Mouse (Mus musculus) embryonic stem cell, embryonic (primary cell): ENCODE measurements around the gene Pbxip1.

Source experiments
- CTCF ChIA-PET, 4 experiments: fragments of 300-600 bp in 2 of 4; fragments of 350-600 bp in 2 of 4; sonication (Branson Sonifier 250); formaldehyde crosslinking; loops; one replicate each; lab custom pipeline; 2022; ENCODE audit warnings: inconsistent platforms in 2 of 4; lab: Charles Lee
- POLR2A ChIA-PET, 4 experiments: fragments of 300-600 bp in 2 of 4; fragments of 350-600 bp in 2 of 4; sonication (Branson Sonifier 250); formaldehyde crosslinking; loops; one replicate each; lab custom pipeline; 2022; ENCODE audit warnings: antibody characterized with exemption in 4 of 4, inconsistent platforms in 1 of 4; lab: Charles Lee

Pbxip1 gene

DNA sequence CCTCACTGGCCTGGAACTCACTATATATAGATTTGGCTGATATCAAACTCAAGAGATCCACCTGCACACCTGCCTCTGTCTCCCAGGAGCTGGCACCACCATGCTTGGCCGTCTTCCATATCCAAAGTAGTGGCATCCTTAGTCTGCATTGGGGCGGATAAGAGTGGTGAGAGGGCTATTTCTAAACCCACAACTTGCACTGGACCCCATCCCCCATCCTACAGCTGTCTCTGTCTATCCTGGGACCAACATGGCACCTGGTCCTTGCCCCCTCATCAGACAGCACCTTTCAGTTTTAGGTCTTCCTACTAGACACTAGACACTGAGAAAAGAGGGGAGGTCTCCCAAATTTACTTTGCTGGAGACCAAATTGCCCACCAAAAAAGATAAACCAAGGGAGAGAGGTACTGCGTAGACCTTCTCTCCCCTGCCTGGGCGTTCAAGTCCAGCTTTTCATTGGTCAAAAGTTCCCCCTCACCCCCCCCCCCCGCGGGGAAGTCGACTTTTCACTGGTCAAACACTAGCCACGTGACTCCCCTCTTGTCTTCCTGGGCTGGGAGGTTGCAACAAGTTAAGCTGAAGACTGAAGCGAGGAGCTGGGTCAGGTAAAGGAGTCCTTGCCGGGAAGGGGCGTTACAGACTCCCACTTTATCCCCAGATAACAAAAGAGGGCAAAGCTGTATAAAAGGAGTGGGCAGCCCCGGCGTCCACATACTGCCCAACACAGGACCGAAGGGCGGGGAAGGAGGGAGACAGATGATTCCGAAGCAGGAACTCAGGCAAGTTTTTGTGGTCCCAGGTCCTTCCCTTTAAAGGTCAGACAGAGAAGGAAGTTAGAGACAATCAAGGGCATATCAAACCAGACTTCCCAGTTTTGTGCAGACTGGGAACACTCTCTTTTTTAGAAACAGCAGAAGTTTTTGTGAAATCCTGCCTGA, at the start of gene Pbxip1:
Gene Pbxip1, plus strand, starts transcription at position 531 of the 938 bp plus-strand sequence.
- ChIA-PET POLR2A (interaction anchor here (0.6 to 10.3 kb wide), 71 partner anchors 10 to 1676 kb away, joined by 3 to 82 read pairs (median 4); partner anchors contain the start of genes Pmvk (in 3 of the 4), Cks1b (in 2 of the 4), Kcnn3 (in 2 of the 4) and Shc1 (in 2 of the 4)), CTCF (interaction anchor here (0.5 to 2.4 kb wide), 35 partner anchors 11 to 1025 kb away, joined by 3 to 28 read pairs (median 4); partner anchors contain the start of genes Cks1b (in 1 of the 4), Krtcap2 (in 1 of the 4) and Shc1 (in 1 of the 4))

DNA sequence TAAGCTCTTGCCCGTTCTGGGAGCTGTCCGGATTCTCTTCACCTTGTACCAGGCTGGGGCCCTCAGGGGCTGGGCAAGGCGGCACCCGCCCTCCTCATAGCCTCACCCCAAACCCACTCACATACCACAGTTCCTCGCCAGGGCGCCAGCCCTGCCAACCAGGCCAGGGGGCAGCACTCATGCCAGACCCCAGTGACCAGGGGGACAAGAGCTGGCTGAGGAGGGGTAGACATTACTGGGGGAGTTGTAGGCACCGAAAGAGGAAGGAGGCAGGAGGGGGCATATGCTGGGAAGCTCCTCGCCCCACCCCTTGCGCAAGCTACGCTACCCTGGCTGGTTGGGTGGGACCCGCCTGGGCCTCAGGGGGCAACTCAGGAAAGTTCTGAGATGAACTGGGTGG, 48.9 kb upstream of the Pbxip1 start:
- CTCF ChIA-PET = interaction anchor here in 3 of 4 experiments (0.6 to 1.7 kb wide), 5 partner anchors 9 to 46 kb away, joined by 3 to 6 read pairs (median 5); no protein-coding TSS in a partner anchor

GRCm38 (mm10) chr3:89388134-89388881, 48.2 kb upstream of the Pbxip1 start:
- ChIA-PET POLR2A (interaction anchor here in 3 of 4 experiments (0.6 to 13.6 kb wide), 19 partner anchors 6 to 1048 kb away, joined by 3 to 189 read pairs (median 4); partner anchors contain the start of genes Cks1b (in 3 of the 3), Shc1 (in 3 of the 3), Adam15 (in 1 of the 3) and Fdps (in 1 of the 3)), CTCF (interaction anchor here in 3 of 4 experiments (0.6 to 9.2 kb wide), 9 partner anchors 8 to 93 kb away, joined by 3 to 148 read pairs (median 4); partner anchors contain the start of genes Adam15 (in 1 of the 3) and Pbxip1 (in 1 of the 3))

More for the DNA sequence above, 48.9 kb upstream of the Pbxip1 start:
- POLR2A ChIA-PET = interaction anchor here in 3 of 4 experiments (0.6 to 13.6 kb wide), 10 partner anchors 6 to 1047 kb away, joined by 3 to 189 read pairs (median 4); partner anchors contain the start of genes Adam15 (in 1 of the 3) and Zbtb7b (in 1 of the 3)

DNA sequence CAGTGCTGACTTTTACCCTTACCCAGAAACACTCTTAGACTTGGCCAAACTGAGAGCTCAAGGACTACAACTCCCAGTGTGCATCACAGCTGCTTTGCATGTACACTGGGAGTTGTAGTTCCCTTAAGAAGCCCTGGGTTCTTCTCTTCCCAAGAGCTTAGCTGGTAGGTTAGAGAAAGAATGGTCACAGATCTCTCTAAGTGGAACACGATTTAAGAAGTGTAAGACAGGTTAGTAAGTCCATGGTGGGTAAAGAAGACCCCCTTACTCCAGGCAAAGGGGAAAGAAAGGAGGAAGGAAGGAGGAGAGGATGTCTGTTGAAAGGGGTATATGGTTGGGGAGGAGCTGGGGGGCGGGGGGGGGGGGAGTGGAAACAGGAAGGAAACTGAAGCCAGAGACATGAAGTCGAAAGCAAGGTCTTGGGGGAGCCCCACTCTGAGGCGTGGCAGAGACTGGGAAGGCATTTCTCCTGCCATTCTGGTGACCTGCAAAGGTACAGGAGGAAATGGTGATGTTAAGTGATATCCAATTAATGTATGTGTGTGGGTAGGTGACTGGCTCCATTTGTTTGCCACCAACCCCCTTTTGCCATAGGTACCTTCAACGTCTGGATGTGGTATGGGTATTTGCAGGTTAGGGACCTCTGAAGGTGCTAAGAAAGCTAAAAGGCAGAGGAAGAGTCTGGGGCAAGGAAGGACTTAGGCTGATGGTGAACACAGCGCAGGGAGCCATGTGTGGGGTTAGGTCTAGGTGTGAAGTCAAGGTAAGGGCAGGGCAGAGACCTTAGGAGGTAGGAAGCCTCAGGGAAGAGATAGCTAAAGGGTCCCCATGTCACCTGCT, 47.4 kb upstream of the Pbxip1 start:
- ChIA-PET POLR2A (interaction anchor here in 3 of 4 experiments (0.7 to 12.8 kb wide), 18 partner anchors 8 to 287 kb away, joined by 3 to 189 read pairs (median 3); partner anchors contain the start of genes Cks1b (in 3 of the 3), Shc1 (in 3 of the 3), Dcst1 (in 1 of the 3) and Fdps (in 1 of the 3)), CTCF (interaction anchor here in 3 of 4 experiments (0.5 to 9.2 kb wide), 9 partner anchors 9 to 92 kb away, joined by 3 to 148 read pairs (median 4); partner anchors contain the start of genes Adam15 (in 1 of the 3), Pbxip1 (in 1 of the 3) and Pmvk (in 1 of the 3))

DNA sequence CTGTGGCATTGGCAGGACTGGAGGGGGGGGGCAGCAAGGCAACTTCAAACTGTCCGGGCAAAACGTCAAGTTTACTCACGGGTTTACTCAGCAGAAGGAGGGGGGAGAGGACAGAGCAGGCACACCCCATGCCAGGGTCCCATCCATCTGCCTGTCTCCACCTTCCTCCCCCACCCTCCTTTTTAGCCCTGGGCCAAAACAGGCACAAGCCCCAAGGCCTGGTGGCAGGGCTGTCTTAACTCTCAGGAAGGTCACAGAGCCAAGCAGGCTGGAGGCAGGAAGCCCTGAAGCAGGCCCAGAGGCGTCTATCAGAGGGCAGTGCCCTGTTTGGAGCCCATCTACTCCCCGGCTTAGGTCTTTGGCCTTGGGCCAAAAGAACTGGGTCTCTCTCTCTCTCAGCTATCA, 46.4 kb upstream of the Pbxip1 start:
- ChIA-PET POLR2A (interaction anchor here in 3 of 4 experiments (0.6 to 14.6 kb wide), 7 partner anchors 9 to 75 kb away, joined by 3 to 192 read pairs (median 123); partner anchors contain the start of genes Cks1b (in 2 of the 3), Shc1 (in 2 of the 3) and Flad1 (in 1 of the 3)), CTCF (interaction anchor here in 3 of 4 experiments (0.6 to 9.2 kb wide), 3 partner anchors 10 to 75 kb away, joined by 3 to 148 read pairs (median 3); partner anchors contain the start of gene Flad1 (in 1 of the 3))

DNA sequence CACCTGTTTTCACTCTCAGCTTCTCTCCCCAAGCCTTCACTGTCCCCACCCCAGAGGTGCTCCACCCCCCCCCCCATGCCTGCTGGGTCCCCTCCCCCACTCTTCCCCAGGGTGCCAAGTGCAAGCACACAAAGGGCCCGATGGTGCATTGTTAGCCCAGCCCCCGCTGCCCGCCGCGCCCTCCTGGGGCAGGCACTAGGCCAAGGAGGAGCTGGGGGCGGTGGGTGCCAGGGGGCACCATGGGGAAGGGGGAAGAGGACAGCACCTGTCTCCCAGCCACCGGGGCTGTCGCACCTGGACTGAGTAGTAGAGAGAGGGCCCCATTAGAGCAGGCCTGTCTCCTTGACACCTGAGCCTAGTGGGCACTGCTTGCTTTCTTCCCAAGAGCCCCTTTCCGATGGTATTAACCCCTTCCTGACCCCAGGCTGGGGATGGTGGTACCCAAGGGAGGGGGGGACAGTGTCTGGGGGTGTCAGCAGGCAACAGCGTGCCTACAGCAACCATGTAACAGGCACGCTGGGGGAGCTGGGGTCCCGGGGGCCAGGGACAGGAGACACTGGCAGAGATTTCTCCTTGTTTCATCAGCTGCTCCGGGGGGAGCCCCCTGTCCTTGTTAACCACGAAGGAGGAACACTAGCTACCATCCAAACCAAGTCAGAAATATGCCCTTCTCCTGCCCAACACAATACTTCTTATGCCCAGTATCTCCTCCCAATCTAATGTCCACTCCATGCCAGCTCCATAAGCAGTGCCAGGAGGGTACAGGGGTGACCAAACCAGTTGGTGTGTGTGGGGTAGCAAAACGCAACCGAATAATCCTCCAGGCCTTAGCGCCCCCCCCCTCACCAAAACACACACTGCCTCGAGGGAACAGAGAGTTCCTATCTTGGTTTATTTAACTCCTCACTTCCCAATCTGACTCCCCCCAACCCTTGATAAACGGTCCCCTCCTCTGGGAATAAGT, 45.5 kb upstream of the Pbxip1 start:
- POLR2A ChIA-PET = interaction anchor here in 3 of 4 experiments (0.6 to 14.6 kb wide), 24 partner anchors 8 to 810 kb away, joined by 3 to 192 read pairs (median 4); partner anchors contain the start of genes Cks1b (in 2 of the 3), Pygo2 (in 2 of the 3), Shc1 (in 2 of the 3) and Flad1 (in 1 of the 3)
- CTCF ChIA-PET = interaction anchor here (0.6 to 9.2 kb wide), 13 partner anchors 11 to 954 kb away, joined by 3 to 148 read pairs (median 4); partner anchors contain the start of gene Flad1 (in 1 of the 4)

GRCm38 (mm10) chr3:89391663-89392511, 44.6 kb upstream of the Pbxip1 start:
- ChIA-PET POLR2A (interaction anchor here in 3 of 4 experiments (0.6 to 14.6 kb wide), 35 partner anchors 9 to 1830 kb away, joined by 3 to 192 read pairs (median 4); partner anchors contain the start of genes Cks1b (in 2 of the 3), Pygo2 (in 2 of the 3), Shc1 (in 2 of the 3) and Adam15 (in 1 of the 3)), CTCF (interaction anchor here (0.5 to 9.2 kb wide), 11 partner anchors 12 to 90 kb away, joined by 3 to 148 read pairs (median 5); no protein-coding TSS in a partner anchor)

DNA sequence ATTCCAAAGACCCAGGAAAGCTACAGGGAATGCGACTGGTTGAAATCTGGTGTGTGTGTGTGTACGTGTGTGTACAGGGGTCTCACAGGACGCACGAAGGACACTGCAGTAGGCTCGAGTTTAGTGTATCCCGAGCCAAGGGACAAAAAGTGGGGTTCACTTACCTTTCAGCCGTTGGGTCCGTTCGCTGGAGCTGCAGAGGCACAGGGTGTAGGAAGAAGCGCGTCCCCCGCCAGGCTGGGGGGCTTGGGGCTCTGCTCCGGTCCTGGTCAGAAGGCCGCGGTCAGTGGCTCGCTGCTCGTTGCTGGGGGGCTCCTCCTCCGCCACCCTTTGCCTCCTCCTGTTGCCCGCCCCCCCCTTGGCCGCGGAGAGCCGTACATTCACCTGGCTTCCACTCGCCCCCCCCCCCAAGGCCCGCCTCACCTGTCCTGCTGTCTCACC, 43.6 kb upstream of the Pbxip1 start:
- ChIA-PET CTCF (interaction anchor here in 3 of 4 experiments (0.6 to 9.2 kb wide), 17 partner anchors 10 to 163 kb away, joined by 3 to 148 read pairs (median 6); partner anchors contain the start of genes Adam15 (in 1 of the 3), Cks1b (in 1 of the 3), Flad1 (in 1 of the 3) and Krtcap2 (in 1 of the 3)), POLR2A (interaction anchor here (0.6 to 14.6 kb wide), 55 partner anchors 9 to 855 kb away, joined by 3 to 192 read pairs (median 4); partner anchors contain the start of genes Cks1b (in 3 of the 4), Flad1 (in 3 of the 4), Shc1 (in 3 of the 4) and Adam15 (in 2 of the 4))

GRCm38 (mm10) chr3:89393605-89394004, 42.9 kb upstream of the Pbxip1 start:
- ChIA-PET CTCF (interaction anchor here in 3 of 4 experiments (0.6 to 9.2 kb wide), 21 partner anchors 11 to 256 kb away, joined by 3 to 148 read pairs (median 6); partner anchors contain the start of genes Adam15 (in 1 of the 3), Cks1b (in 1 of the 3), Flad1 (in 1 of the 3) and Krtcap2 (in 1 of the 3)), POLR2A (interaction anchor here (0.6 to 14.6 kb wide), 57 partner anchors 9 to 854 kb away, joined by 3 to 192 read pairs (median 4); partner anchors contain the start of genes Cks1b (in 3 of the 4), Flad1 (in 3 of the 4), Shc1 (in 3 of the 4) and Adam15 (in 2 of the 4))

DNA sequence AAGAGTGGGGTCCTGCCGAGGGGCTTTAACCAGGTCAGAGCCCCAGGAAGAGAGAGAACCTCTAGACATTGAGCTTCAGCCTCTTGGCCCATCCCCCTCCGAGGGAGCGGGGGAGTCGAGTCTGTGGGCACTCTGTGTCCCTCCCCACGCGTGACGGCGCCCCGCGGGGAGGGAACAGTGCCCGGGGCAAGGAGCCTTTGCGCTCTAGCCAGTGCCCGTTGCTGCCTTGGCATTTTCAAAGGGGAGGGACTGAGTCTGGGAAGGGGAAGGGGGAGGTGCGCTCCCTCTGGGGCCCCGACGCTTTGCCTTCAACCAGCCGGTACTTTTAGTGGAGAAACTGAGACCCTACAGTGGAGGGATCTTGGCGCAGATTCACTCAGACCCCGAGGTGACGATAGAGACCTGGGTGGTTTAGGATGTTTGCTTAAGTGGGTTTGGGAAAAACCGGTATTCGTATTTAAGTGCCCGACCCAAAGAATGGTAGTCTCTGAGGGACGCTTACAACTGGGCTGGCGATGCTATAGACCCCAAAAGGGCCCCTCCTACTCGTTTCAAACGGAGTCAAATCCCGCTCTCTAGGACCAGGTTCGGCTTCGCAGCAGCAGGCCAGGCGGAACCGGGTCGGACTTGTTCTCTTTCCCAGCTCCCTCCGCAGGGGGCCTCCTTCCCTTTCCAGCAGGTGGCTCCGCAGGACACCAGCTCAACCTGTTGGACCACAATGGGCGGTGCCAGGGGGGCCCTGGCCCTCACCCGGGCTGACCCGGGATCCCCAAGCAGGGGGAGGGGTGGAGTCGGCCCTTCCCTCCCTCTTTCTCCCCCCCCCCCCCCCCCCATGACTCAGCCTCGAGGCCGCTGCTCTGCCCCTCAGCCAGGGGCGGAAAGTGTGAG, 42.3 kb upstream of the Pbxip1 start, which contains the start of gene Zbtb7b:
Gene Zbtb7b, minus strand, starts transcription at position 771 of the 888 bp plus-strand sequence.
- POLR2A ChIA-PET = interaction anchor here (0.6 to 14.6 kb wide), 52 partner anchors 8 to 1093 kb away, joined by 3 to 192 read pairs (median 4); partner anchors contain the start of genes Cks1b (in 3 of the 4), Flad1 (in 3 of the 4), Shc1 (in 3 of the 4) and Adam15 (in 2 of the 4)
- CTCF ChIA-PET = interaction anchor here (0.7 to 9.2 kb wide), 20 partner anchors 11 to 483 kb away, joined by 3 to 148 read pairs (median 6); partner anchors contain the start of genes Adam15 (in 1 of the 4), Cks1b (in 1 of the 4), Krtcap2 (in 1 of the 4) and Pmvk (in 1 of the 4)

DNA sequence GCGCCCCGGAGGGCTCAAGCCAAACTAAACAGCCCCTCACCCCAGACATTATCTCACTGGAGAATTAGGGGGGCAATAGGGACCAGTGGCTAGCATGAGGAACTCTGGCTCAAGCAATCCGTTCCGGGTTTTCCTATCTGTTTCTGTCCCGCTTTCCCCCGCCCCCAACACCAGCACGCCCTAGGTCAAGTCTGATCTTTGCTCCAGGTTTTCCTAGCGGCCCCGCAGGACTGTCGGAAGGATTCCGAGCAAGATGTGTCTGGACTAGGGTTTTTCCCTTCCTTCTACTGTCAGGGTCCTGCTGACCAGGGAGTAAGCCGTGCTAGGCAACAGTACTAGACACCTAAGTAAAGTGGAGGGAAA, 41.6 kb upstream of the Pbxip1 start:
- POLR2A ChIA-PET = interaction anchor here in 3 of 4 experiments (0.6 to 14.6 kb wide), 13 partner anchors 13 to 181 kb away, joined by 3 to 192 read pairs (median 17); partner anchors contain the start of genes Cks1b (in 3 of the 3), Shc1 (in 3 of the 3), Flad1 (in 1 of the 3) and Pmvk (in 1 of the 3)
- CTCF ChIA-PET = interaction anchor here in 2 of 4 experiments (0.7 to 9.2 kb wide), 10 partner anchors 12 to 482 kb away, joined by 3 to 148 read pairs (median 10); partner anchors contain the start of gene Adam15 (in 1 of the 2)
